Mouse (Mus musculus): Measurements from ENCODE around the gene Reln.

- TF ChIP-seq POLR2A (IDR thresholded peaks at IDR 0.05; ENCODE audit: extremely low read depth, insufficient read depth, low read length) (no peak), CTCF (IDR thresholded peaks at IDR 0.05; ENCODE audit: low read depth, low read length) (no peak)
Observed at GRCm38 (mm10) chr5:22317807-22318206, 26.7 kb downstream of the Reln start.

All from liver, adult 2 months (tissue).